In the genomic region with DNA sequence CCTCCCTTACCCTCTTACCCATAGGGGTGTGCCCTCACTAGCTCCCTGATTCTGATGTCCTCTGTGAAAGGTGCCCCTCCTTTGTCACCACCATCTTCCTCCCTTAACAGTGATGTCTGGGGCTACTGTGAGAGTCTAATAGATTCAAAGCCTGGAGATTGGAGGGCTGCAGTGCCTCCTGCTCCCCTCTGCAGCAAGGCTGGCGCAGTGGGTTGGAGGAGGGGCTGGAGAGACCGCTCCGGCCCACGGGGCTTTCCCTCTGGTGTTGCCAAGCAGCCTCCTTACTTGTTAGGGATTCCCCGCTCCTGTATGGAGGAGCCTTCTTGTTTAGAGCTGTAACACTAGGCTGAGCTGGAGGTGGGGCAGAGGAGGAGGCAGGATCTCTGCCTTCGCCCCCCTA, we compare ENCODE assay signal across 10 mouse cellular contexts. TPM values are rescaled to one million over a fixed set of nuclear protein-coding genes. Genes with fewer than 3 reads are reported as not detected.
DNase-seq lines count a peak whose midpoint lies in the region; ATAC-seq lines count a peak whose summit lies in the region.
"Had no signal": no experiment of that assay in that cellular context is flagged by ENCODE, and none has a peak within 500 bp of the region (broad histone marks: within the 10 kb centered on the region; RNA-seq: fewer than 3 reads in every experiment).

No protein-coding gene starts in this region.

- intact Hi-C loops in left cerebral cortex, postnatal 14 days (cut with DNase I): no loop called here

- H3K9ac ChIP-seq in embryonic facial prominence, embryonic 12.5 days: no peak overlapping the region
- H3K9ac ChIP-seq in kidney, embryonic 16.5 days (replicated peaks; ENCODE audit: low read length): no peak overlapping the region

- no peaks in the 10 kb centered on the region for H3K9me3 ChIP-seq in embryonic facial prominence, embryonic 12.5 days
- H3K9me3 ChIP-seq in kidney, embryonic 16.5 days (ENCODE audit: low read length): no peaks in the 10 kb centered on the region

- 36% methylated on average over 6 of the region's 6 CpGs for WGBS in embryonic facial prominence, embryonic 12.5 days
- 44% methylated on average over 6 of the region's 6 CpGs for WGBS in kidney, embryonic 16.5 days

- no peaks in the 10 kb centered on the region for H3K36me3 ChIP-seq in embryonic facial prominence, embryonic 12.5 days
- no peaks in the 10 kb centered on the region for H3K36me3 ChIP-seq in kidney, embryonic 16.5 days (ENCODE audit: insufficient read depth, low read length)

- H3K4me3 ChIP-seq in embryonic facial prominence, embryonic 12.5 days: no peak overlapping the region
- H3K4me3 ChIP-seq in kidney, embryonic 16.5 days (ENCODE audit: low read length): no peak overlapping the region

- no peaks in the 10 kb centered on the region for H3K27me3 ChIP-seq in embryonic facial prominence, embryonic 12.5 days
- no peaks in the 10 kb centered on the region; the same call in 1 of the 2 replicates for H3K27me3 ChIP-seq in kidney, embryonic 16.5 days (ENCODE audit: insufficient read depth, low read length)

- no peak overlapping the region for H3K4me2 ChIP-seq in embryonic facial prominence, embryonic 12.5 days (replicated peaks)
- H3K4me2 ChIP-seq in kidney, embryonic 16.5 days (replicated peaks; ENCODE audit: low read depth, low read length): no peak overlapping the region

- H3K4me1 ChIP-seq in embryonic facial prominence, embryonic 12.5 days: peaks cover 11% of the 10 kb centered on the region; the same call in 1 of the 2 replicates
- H3K4me1 ChIP-seq in kidney, embryonic 16.5 days (ENCODE audit: insufficient read depth, low read length): no peaks in the 10 kb centered on the region

- no peak overlapping the region for H3K27ac ChIP-seq in embryonic facial prominence, embryonic 12.5 days
- H3K27ac ChIP-seq in kidney, embryonic 16.5 days (ENCODE audit: low read length): no peak overlapping the region

- peak; percentile 42 for DNase-seq in layer of hippocampus, adult 9-11 months
- no peak for DNase-seq in layer of hippocampus, postnatal 25 days (ENCODE audit: extremely low spot score in 1 of 2, low spot score in 1 of 2)
- peak; percentile 70 to 91 for DNase-seq in left cerebral cortex, postnatal 14 days (ENCODE audit: low spot score in 2 of 2)
- DNase-seq in right cerebral cortex, adult 18-20 months: peak; percentile 69
- no peak for DNase-seq in heart, adult 8-10 months (ENCODE audit: low spot score)
- DNase-seq: layer of hippocampus, postnatal 36 days; thymus, postnatal 36 days had no signal

- 0 out of 2 replicates have a peak, but pooled peaks have one; percentile 18 for ATAC-seq in embryonic facial prominence, embryonic 12.5 days (ENCODE audit: insufficient number of reproducible peaks, insufficient read depth, low FRiP score, low TSS enrichment)
- ATAC-seq in kidney, embryonic 16.5 days (ENCODE audit: low FRiP score, low TSS enrichment): no peak
- ATAC-seq in megakaryocyte-erythroid progenitor cell, adult 5-6 weeks (replicated peaks; ENCODE audit: low FRiP score, low TSS enrichment, poor library complexity, severe bottlenecking): no peak

RNA-seq across cellular contexts. Expression of gene Igsf9b, which starts 9.6 kb away (rescaled TPM):
- total RNA-seq in layer of hippocampus, postnatal 25 days (2021): 10 to 100 TPM; 26.0 to 37.2 TPM
- polyA plus RNA-seq in embryonic facial prominence, embryonic 12.5 days (2016; fragmentation: Nextera tagmentation; extraction: Ambion mirVana): 4.2 and 4.3 TPM in 2 replicates
- 10 to 100 TPM; 74.3 to 75.7 TPM for total RNA-seq in left cerebral cortex, postnatal 14 days (2021)
- 1 to 10 TPM; 3.7 to 4.9 (median 4.4) TPM for total RNA-seq in heart, adult 8-10 months (2022)
- 2.6 and 2.8 TPM in 2 replicates for polyA plus RNA-seq in kidney, embryonic 16.5 days (2015; fragmentation: Nextera tagmentation; extraction: Ambion mirVana)
- total RNA-seq in megakaryocyte-erythroid progenitor cell, adult 5-6 weeks (2014; fragmentation: Nextera tagmentation): not detected in 2 replicates
- not detected in 2 replicates for total RNA-seq in megakaryocyte-erythroid progenitor cell, adult 5-6 weeks (2017)

Comparison
In these comparisons a context has a peak if more than half of its experiments do, and no peak if none do; other contexts are left out.
1. DNase-seq: peak in layer of hippocampus, adult 9-11 months (single experiment), left cerebral cortex, postnatal 14 days (2 of 2) and right cerebral cortex, adult 18-20 months (single experiment); none in layer of hippocampus, postnatal 25 days (0 of 2) and heart, adult 8-10 months (single experiment).
2. RNA of gene Igsf9b, which starts 9.6 kb away (total RNA-seq): 74.3 to 75.7 TPM in left cerebral cortex, postnatal 14 days, 26.0 to 37.2 TPM in layer of hippocampus, postnatal 25 days and 3.7 to 4.9 TPM in heart, adult 8-10 months; not detected in megakaryocyte-erythroid progenitor cell, adult 5-6 weeks; every median in the first group is over 4 times any median in the second.